In genomic region chr14:23429043-23429442, GRCm38 (mm10) we compare ENCODE assay signal across 9 mouse cellular contexts.
DNase-seq lines count a peak whose midpoint lies in the region; ATAC-seq and TF ChIP-seq lines count a peak whose summit lies in the region.
"Had no signal": no experiment of that assay in that cellular context is flagged by ENCODE, and none has a peak within 500 bp of the region (broad histone marks: within the 10 kb centered on the region; RNA-seq: fewer than 3 reads in every experiment).

No protein-coding gene starts in this region.

- no peak overlapping the region for H3K4me2 ChIP-seq in heart, postnatal 0 days (ENCODE audit: low read depth, low read length)
- no peak overlapping the region for H3K4me2 ChIP-seq in embryonic facial prominence, embryonic 14.5 days (ENCODE audit: low read depth, low read length)
- no peak overlapping the region for H3K4me2 ChIP-seq in lung, embryonic 16.5 days (ENCODE audit: low read depth, low read length)
- H3K4me2 ChIP-seq: limb, embryonic 12.5 days had no signal

- no peaks in the 10 kb centered on the region for H3K36me3 ChIP-seq in heart, postnatal 0 days (replicated peaks; ENCODE audit: control insufficient read depth, insufficient read depth, low read length)
- no peaks in the 10 kb centered on the region for H3K36me3 ChIP-seq in heart, embryonic 10.5 days
- no peaks in the 10 kb centered on the region for H3K36me3 ChIP-seq in embryonic facial prominence, embryonic 14.5 days (ENCODE audit: control insufficient read depth, insufficient read depth, low read length)
- H3K36me3 ChIP-seq in lung, embryonic 16.5 days (ENCODE audit: control insufficient read depth, insufficient read depth, low read length), result no peaks in the 10 kb centered on the region
- H3K36me3 ChIP-seq: limb, embryonic 12.5 days had no signal

- peak; percentile 65 for DNase-seq in heart, postnatal 0 days (ENCODE audit: low spot score)
- DNase-seq in heart, embryonic 10.5 days (ENCODE audit: low spot score), result no peak
- peak; percentile 53 for DNase-seq in MN1 (ENCODE audit: low spot score)
- peak; percentile 82 for DNase-seq in embryonic facial prominence, embryonic 14.5 days (ENCODE audit: low spot score)
- no peak for DNase-seq in B cell, adult 2 months
- DNase-seq in layer of hippocampus, postnatal 14 days (ENCODE audit: low spot score in 2 of 2), result no peak
- DNase-seq in left cerebral cortex, adult 9 months (ENCODE audit: low spot score in 2 of 2), result no peak

- no peaks in the 10 kb centered on the region for H3K27me3 ChIP-seq in heart, postnatal 0 days (ENCODE audit: control insufficient read depth, insufficient read depth, low read length)
- no peaks in the 10 kb centered on the region for H3K27me3 ChIP-seq in heart, embryonic 10.5 days (ENCODE audit: insufficient read depth, poor library complexity, severe bottlenecking)
- no peaks in the 10 kb centered on the region for H3K27me3 ChIP-seq in embryonic facial prominence, embryonic 14.5 days (replicated peaks; ENCODE audit: control insufficient read depth, insufficient read depth, low read length)
- no peaks in the 10 kb centered on the region for H3K27me3 ChIP-seq in lung, embryonic 16.5 days (ENCODE audit: control insufficient read depth, insufficient read depth, low read depth, low read length)
- H3K27me3 ChIP-seq: limb, embryonic 12.5 days had no signal

- no peaks in the 10 kb centered on the region for H3K4me1 ChIP-seq in heart, postnatal 0 days (ENCODE audit: control insufficient read depth, insufficient read depth)
- H3K4me1 ChIP-seq in heart, embryonic 10.5 days, result no peaks in the 10 kb centered on the region
- H3K4me1 ChIP-seq in embryonic facial prominence, embryonic 14.5 days (ENCODE audit: control insufficient read depth, insufficient read depth, low read length), result peaks cover 14% of the 10 kb centered on the region
- H3K4me1 ChIP-seq in lung, embryonic 16.5 days (replicated peaks; ENCODE audit: control insufficient read depth, insufficient read depth, low read length), result peaks cover 4% of the 10 kb centered on the region; the same call in 1 of the 2 replicates

- WGBS in heart, postnatal 0 days, result 27% methylated on average over 4 of the region's 4 CpGs
- 35% methylated on average over 4 of the region's 4 CpGs for WGBS in heart, embryonic 10.5 days
- 24% methylated on average over 4 of the region's 4 CpGs for WGBS in embryonic facial prominence, embryonic 14.5 days
- 17% methylated on average over 4 of the region's 4 CpGs for WGBS in lung, embryonic 16.5 days

- no peak for ATAC-seq in heart, postnatal 0 days (ENCODE audit: insufficient read depth, low read depth)
- 0 out of 2 replicates have a peak, but pooled peaks have one; percentile 57 for ATAC-seq in embryonic facial prominence, embryonic 14.5 days (ENCODE audit: low read depth)
- peak; percentile 86 for ATAC-seq in lung, embryonic 16.5 days (ENCODE audit: low read depth)

- no peak overlapping the region for H3K9ac ChIP-seq in heart, postnatal 0 days (replicated peaks; ENCODE audit: low read depth, low read length)
- no peak overlapping the region for H3K9ac ChIP-seq in embryonic facial prominence, embryonic 14.5 days (ENCODE audit: low read depth, low read length)
- H3K9ac ChIP-seq in lung, embryonic 16.5 days (ENCODE audit: low read length), result no peak overlapping the region
- H3K9ac ChIP-seq: limb, embryonic 12.5 days had no signal

- H3K4me3 ChIP-seq in heart, postnatal 0 days (ENCODE audit: low read depth, low read length), result no peak overlapping the region
- no peak overlapping the region for H3K4me3 ChIP-seq in heart, embryonic 10.5 days
- no peak overlapping the region for H3K4me3 ChIP-seq in embryonic facial prominence, embryonic 14.5 days (ENCODE audit: low read depth, low read length)
- H3K4me3 ChIP-seq in lung, embryonic 16.5 days (ENCODE audit: low read length), result no peak overlapping the region
- H3K4me3 ChIP-seq: limb, embryonic 12.5 days had no signal

- TF ChIP-seq CTCF in heart, postnatal 0 days (IDR thresholded peaks at IDR 0.05; ENCODE audit: low read depth), result peak; percentile 71

- TF ChIP-seq EP300 in heart, postnatal 0 days (IDR thresholded peaks at IDR 0.05; ENCODE audit: low read depth), result no peak

- no peak overlapping the region for H3K27ac ChIP-seq in heart, postnatal 0 days (ENCODE audit: low read depth)
- H3K27ac ChIP-seq in heart, embryonic 10.5 days, result no peak overlapping the region
- H3K27ac ChIP-seq in embryonic facial prominence, embryonic 14.5 days (replicated peaks; ENCODE audit: low read depth, low read length), result no peak overlapping the region
- H3K27ac ChIP-seq in lung, embryonic 16.5 days (ENCODE audit: low read length), result peak overlapping the region; percentile 52
- H3K27ac ChIP-seq: limb, embryonic 12.5 days had no signal

- H3K9me3 ChIP-seq in heart, postnatal 0 days (replicated peaks; ENCODE audit: control insufficient read depth, low read length), result no peaks in the 10 kb centered on the region
- no peaks in the 10 kb centered on the region for H3K9me3 ChIP-seq in heart, embryonic 10.5 days
- no peaks in the 10 kb centered on the region for H3K9me3 ChIP-seq in embryonic facial prominence, embryonic 14.5 days (ENCODE audit: control insufficient read depth, low read length)
- H3K9me3 ChIP-seq in lung, embryonic 16.5 days (ENCODE audit: control insufficient read depth, low read length), result no peaks in the 10 kb centered on the region
- H3K9me3 ChIP-seq: limb, embryonic 12.5 days had no signal

Comparison
In these comparisons a context has a peak if more than half of its experiments do, and no peak if none do; other contexts are left out.
1. DNase-seq: peak in heart, postnatal 0 days (single experiment), MN1 (single experiment) and embryonic facial prominence, embryonic 14.5 days (single experiment); none in heart, embryonic 10.5 days (single experiment), B cell, adult 2 months (0 of 2), layer of hippocampus, postnatal 14 days (0 of 2) and left cerebral cortex, adult 9 months (0 of 2).